Mouse (Mus musculus) heart, embryonic 16.5 days (tissue): ENCODE data around the gene Dnah7c. TPM values are rescaled to one million over a fixed set of nuclear protein-coding genes. Genes with fewer than 3 reads are reported as not detected.

ENCODE experiments used
- ATAC-seq: fragments of 200-750 bp; cut with Nextera tagmentation; replicated peaks from 2 replicates; pipeline ENCODE4 v1.8.0; 2017; ENCODE audit warnings: moderate number of reproducible peaks; ENCODE audit not compliant: insufficient read depth, low FRiP score; ENCODE audit errors: extremely low read depth
- H3K27ac ChIP-seq: fragments of 300-500 bp; sonication (generic); 2 replicates; pipeline ENCODE4 v1.5.1; 2014; ENCODE audit warnings: mild to moderate bottlenecking, low read length, control low read depth, moderate library complexity
- H3K27me3 ChIP-seq: fragments of 300-500 bp; sonication (generic); 2 replicates; pipeline ENCODE4 v1.6.1; 2014; ENCODE audit warnings: low read length, mixed read lengths; ENCODE audit not compliant: control insufficient read depth, insufficient read depth
- H3K36me3 ChIP-seq: fragments of 300-500 bp; sonication (generic); 2 replicates; pipeline ENCODE4 v1.6.1; 2014; ENCODE audit not compliant: control insufficient read depth, insufficient read depth
- H3K4me1 ChIP-seq: fragments of 300-500 bp; sonication (generic); 2 replicates; pipeline ENCODE4 v1.6.1; 2014; ENCODE audit warnings: low read length, mixed read lengths; ENCODE audit not compliant: control insufficient read depth, insufficient read depth
- H3K4me2 ChIP-seq: fragments of 300-500 bp; sonication (generic); 2 replicates; pipeline ENCODE4 v1.6.1; 2014; ENCODE audit warnings: low read depth, mild to moderate bottlenecking, control low read depth, low read length
- H3K4me3 ChIP-seq: fragments of 300-500 bp; sonication (generic); 2 replicates; pipeline ENCODE4 v1.5.1; 2014; ENCODE audit warnings: mild to moderate bottlenecking, control low read depth, low read length
- H3K9ac ChIP-seq: fragments of 300-500 bp; sonication (generic); 2 replicates; pipeline ENCODE4 v1.6.1; 2014; ENCODE audit warnings: low read length, control low read depth
- H3K9me3 ChIP-seq: fragments of 300-500 bp; sonication (generic); replicated peaks from 2 replicates; pipeline ENCODE4 v1.6.1; 2016; ENCODE audit warnings: low read length; ENCODE audit not compliant: control insufficient read depth
- WGBS: fragments of 180-500 bp; shearing (Covaris S2); extraction: QIAGEN DNeasy Blood & Tissue Kit; methylation state at CpG from one replicate; pipeline ENCODE4 v1.1.7; 2014; 5-methylcytosine and 5-hydroxymethylcytosine counted together
- polyA plus RNA-seq: library from polyadenylated mRNA; unstranded; fragments of >200 nt; fragmentation: Nextera tagmentation; extraction: Ambion mirVana; gene quantifications from 2 replicates; pipeline ENCODE4 v1.2.1, GENCODE M21; 2015

Gene Dnah7c
- polyA plus RNA-seq, 1 experiment from 2014 or later, result 0.13 TPM

- Histone ChIP-seq H3K4me2 (no peak overlapping the region), H3K36me3 (no peaks in the 10 kb centered on the region), H3K9ac (no peak overlapping the region), H3K27me3 (no peaks in the 10 kb centered on the region), H3K4me1 (0 out of 2 replicates have a peak, but pooled peaks cover under 1% of the 10 kb centered on the region), H3K4me3 (no peak overlapping the region), H3K9me3 (no peaks in the 10 kb centered on the region), H3K27ac (no peak overlapping the region)
- ATAC-seq, result no peak
- 62% methylated on average over 5 of the region's 5 CpGs for WGBS
Measured at GRCm38 (mm10) chr1:46845221-46845620, 419.8 kb downstream of the Dnah7c start.

DNA sequence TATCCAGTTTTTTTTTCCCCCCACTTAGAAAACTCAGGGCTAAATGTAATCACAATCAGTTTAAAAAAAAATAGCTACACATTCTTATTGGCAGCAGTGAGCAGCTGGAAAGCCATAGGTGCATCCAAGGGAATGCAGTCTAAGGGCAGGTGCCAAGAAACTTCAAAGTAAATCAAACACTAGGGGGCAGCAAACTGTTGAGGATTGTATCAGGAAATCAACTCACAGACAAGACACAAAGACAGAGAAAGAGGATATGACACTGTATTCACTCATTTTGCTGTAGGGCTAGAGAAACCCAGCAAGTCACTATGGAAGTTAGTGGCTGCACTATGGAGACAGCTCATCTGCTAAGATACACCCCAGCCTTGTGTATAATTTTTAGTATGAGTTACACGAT lies 424.4 kb downstream of the Dnah7c start:
- Histone ChIP-seq H3K27me3 (no peaks in the 10 kb centered on the region), H3K4me2 (no peak overlapping the region), H3K9me3 (no peaks in the 10 kb centered on the region), H3K4me3 (no peak overlapping the region), H3K36me3 (no peaks in the 10 kb centered on the region), H3K27ac (no peak overlapping the region), H3K9ac (no peak overlapping the region), H3K4me1 (peaks cover 13% of the 10 kb centered on the region)
- 58% methylated on average over 1 of the region's 1 CpGs for WGBS
- ATAC-seq, result no peak

- Histone ChIP-seq H3K27ac (peak overlapping the region; percentile 27; the same call in 1 of the 2 replicates), H3K4me3 (peak overlapping the region; percentile 16), H3K4me2 (peak overlapping the region; percentile 49), H3K4me1 (peaks cover 14% of the 10 kb centered on the region), H3K9me3 (no peaks in the 10 kb centered on the region), H3K27me3 (no peaks in the 10 kb centered on the region), H3K9ac (no peak overlapping the region), H3K36me3 (no peaks in the 10 kb centered on the region)
- no peak for ATAC-seq
- 61% methylated on average over 4 of the region's 4 CpGs for WGBS
Measured at GRCm38 (mm10) chr1:46851586-46851985, 426.2 kb downstream of the Dnah7c start.

GRCm38 (mm10) chr1:46852216-46852599 lies 426.8 kb downstream of the Dnah7c start:
- no peaks in the 10 kb centered on the region for H3K27me3 ChIP-seq
- ATAC-seq, result no peak
- H3K4me3 ChIP-seq, result peak overlapping the region; percentile 90
- no peaks in the 10 kb centered on the region for H3K36me3 ChIP-seq
- peak overlapping the region; percentile 77 for H3K4me2 ChIP-seq
- peak overlapping the region; percentile 99 for H3K27ac ChIP-seq
- no peaks in the 10 kb centered on the region for H3K9me3 ChIP-seq
- peak overlapping the region; percentile 97 for H3K9ac ChIP-seq
- H3K4me1 ChIP-seq, result peaks cover 14% of the 10 kb centered on the region
- under 1% methylated on average over 4 of the region's 4 CpGs for WGBS

DNA sequence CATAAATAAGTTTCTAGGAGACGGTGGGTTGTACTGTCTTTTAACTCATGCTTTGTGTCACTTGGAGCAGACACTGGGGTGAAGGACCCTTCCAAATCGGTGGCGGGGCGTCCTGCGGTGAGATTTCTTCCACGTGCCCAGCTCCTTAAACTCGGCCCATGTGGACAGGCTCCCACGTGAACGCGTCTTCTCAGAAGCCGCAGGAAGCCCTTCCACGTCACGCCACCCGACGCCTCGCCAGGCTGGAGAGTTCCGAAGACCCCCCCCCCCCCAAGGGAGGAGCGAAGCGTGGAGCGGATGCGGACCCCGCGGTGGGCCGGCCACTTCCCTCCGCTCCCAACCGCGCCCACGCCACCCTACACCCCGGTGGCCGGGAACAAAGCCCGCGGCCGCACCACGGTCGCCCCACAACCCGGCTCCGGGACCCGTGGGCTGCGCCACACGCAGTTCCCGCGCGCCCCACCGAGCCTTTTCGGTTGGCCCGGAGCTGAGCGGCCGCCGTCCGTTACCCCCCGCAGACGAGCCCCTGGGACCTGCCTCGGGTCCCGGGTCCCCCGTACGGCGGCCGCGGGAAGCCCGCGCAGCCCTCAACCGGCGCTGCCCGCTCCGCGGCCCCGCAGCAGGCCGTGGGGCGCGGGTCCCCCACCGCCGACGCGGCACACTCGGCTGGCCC lies 427.3 kb downstream of the Dnah7c start:
- Histone ChIP-seq H3K27ac (peak overlapping the region; percentile 99), H3K4me3 (peak overlapping the region; percentile 90), H3K27me3 (no peaks in the 10 kb centered on the region), H3K4me2 (peak overlapping the region; percentile 77), H3K36me3 (no peaks in the 10 kb centered on the region), H3K4me1 (peaks cover 14% of the 10 kb centered on the region), H3K9ac (peak overlapping the region; percentile 97), H3K9me3 (no peaks in the 10 kb centered on the region)
- peak; percentile 38 for ATAC-seq
- 0% methylated on average over 60 of the region's 75 CpGs for WGBS

- peak overlapping the region; percentile 90 for H3K4me3 ChIP-seq
- H3K9me3 ChIP-seq, result no peaks in the 10 kb centered on the region
- H3K4me2 ChIP-seq, result peak overlapping the region; percentile 77
- peak; percentile 92 for ATAC-seq
- H3K4me1 ChIP-seq, result peaks cover 14% of the 10 kb centered on the region
- H3K36me3 ChIP-seq, result no peaks in the 10 kb centered on the region
- no peaks in the 10 kb centered on the region for H3K27me3 ChIP-seq
- peak overlapping the region; percentile 97 for H3K9ac ChIP-seq
- WGBS, result under 1% methylated on average over 86 of the region's 86 CpGs
- peak overlapping the region; percentile 99 for H3K27ac ChIP-seq
Measured at GRCm38 (mm10) chr1:46853317-46854035, 428.1 kb downstream of the Dnah7c start.

GRCm38 (mm10) chr1:46854036-46854900 lies 428.9 kb downstream of the Dnah7c start:
- peak; percentile 61 for ATAC-seq

GRCm38 (mm10) chr1:46856498-46856897 lies 431.1 kb downstream of the Dnah7c start:
- Histone ChIP-seq H3K4me2 (no peak overlapping the region), H3K27me3 (no peaks in the 10 kb centered on the region), H3K27ac (no peak overlapping the region), H3K36me3 (no peaks in the 10 kb centered on the region), H3K4me1 (peaks cover 8% of the 10 kb centered on the region; the same call in 1 of the 2 replicates), H3K9ac (no peak overlapping the region), H3K4me3 (no peak overlapping the region), H3K9me3 (no peaks in the 10 kb centered on the region)
- 51% methylated on average over 4 of the region's 4 CpGs for WGBS
- no peak for ATAC-seq

More at GRCm38 (mm10) chr1:46854036-46854900, 428.9 kb downstream of the Dnah7c start:
- WGBS, result 26% methylated on average over 18 of the region's 18 CpGs
- peaks cover 14% of the 10 kb centered on the region for H3K4me1 ChIP-seq
- H3K27me3 ChIP-seq, result no peaks in the 10 kb centered on the region
- peak overlapping the region; percentile 72 for H3K4me2 ChIP-seq
- no peaks in the 10 kb centered on the region for H3K36me3 ChIP-seq
- H3K4me3 ChIP-seq, result peak overlapping the region; percentile 90
- H3K9me3 ChIP-seq, result no peaks in the 10 kb centered on the region
- peak overlapping the region; percentile 83 for H3K9ac ChIP-seq
- H3K27ac ChIP-seq, result peak overlapping the region; percentile 99
